In the genomic region with DNA sequence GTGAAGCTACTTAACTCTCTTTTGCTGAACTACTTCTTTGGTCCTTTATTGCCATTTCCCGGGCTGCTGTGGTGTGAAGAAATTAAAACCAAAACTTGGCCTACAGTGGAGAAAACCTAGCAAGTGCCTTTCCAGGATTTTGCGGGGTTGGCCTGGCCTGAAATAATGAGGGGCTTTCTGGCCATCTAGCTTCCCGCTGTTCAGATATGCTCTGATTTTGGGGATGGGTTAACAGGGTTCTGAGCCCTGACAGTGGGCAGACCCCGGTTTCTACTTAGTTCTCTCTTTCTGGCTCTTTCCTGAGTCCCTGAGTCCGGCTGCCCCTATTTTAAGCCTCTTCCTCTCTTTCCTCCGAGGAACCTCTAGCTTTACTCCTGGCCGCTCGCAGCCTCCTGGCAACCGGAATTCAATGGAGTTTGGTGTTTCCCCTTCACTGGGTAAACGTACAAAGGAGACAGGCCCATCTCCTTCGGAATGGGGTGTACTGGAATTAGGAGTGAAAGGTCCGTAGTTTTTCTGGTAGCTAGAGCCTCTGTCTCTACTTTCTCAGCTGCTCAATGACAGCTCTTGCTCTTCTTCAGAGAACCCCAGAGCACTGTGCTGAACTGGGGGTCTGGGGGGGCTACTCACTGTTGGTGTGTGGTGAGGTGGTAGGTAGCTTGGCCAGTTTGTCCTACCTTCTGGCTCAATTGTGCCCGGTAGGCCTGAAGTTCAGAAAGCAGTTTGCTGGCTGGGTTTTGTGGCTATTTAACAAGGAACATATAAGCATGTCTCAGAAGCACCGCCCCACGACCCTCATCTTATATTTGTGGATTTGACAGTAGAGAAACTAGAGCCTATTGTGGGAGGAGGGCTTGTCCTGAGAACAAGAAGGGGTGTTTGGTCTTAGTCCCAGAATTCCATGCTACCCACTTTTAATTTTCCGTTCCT, we compare ENCODE assay signal across 28 mouse cellular contexts. TPM values are rescaled to one million over a fixed set of nuclear protein-coding genes. Genes with fewer than 3 reads are reported as not detected.
DNase-seq lines count a peak whose midpoint lies in the region; ATAC-seq lines count a peak whose summit lies in the region.
"Had no signal": no experiment of that assay in that cellular context is flagged by ENCODE, and none has a peak within 500 bp of the region (broad histone marks: within the 10 kb centered on the region; RNA-seq: fewer than 3 reads in every experiment).

No protein-coding gene starts in this region.

- H3K4me3 ChIP-seq in midbrain, embryonic 11.5 days (ENCODE audit: low read depth, low read length), result peak overlapping the region; percentile 1; the same call in 1 of the 2 replicates
- no peak overlapping the region for H3K4me3 ChIP-seq in midbrain, embryonic 15.5 days
- H3K4me3 ChIP-seq in embryonic facial prominence, embryonic 15.5 days (replicated peaks), result peak overlapping the region; percentile 13; the same call in 1 of the 2 replicates
- H3K4me3 ChIP-seq in midbrain, embryonic 13.5 days (replicated peaks), result peak overlapping the region; percentile 20

- no peaks in the 10 kb centered on the region for H3K36me3 ChIP-seq in midbrain, embryonic 11.5 days (ENCODE audit: control insufficient read depth, insufficient read depth, low read length)
- no peaks in the 10 kb centered on the region for H3K36me3 ChIP-seq in midbrain, embryonic 15.5 days (replicated peaks)
- no peaks in the 10 kb centered on the region for H3K36me3 ChIP-seq in embryonic facial prominence, embryonic 15.5 days
- no peaks in the 10 kb centered on the region for H3K36me3 ChIP-seq in midbrain, embryonic 13.5 days
- H3K36me3 ChIP-seq: embryonic facial prominence, embryonic 12.5 days; heart, embryonic 12.5 days; kidney, embryonic 15.5 days; limb, embryonic 12.5 days; liver, embryonic 12.5 days; neural tube, embryonic 12.5 days; stomach, embryonic 15.5 days had no signal

- 3% methylated on average over 16 of the region's 16 CpGs for WGBS in midbrain, embryonic 11.5 days
- 6% methylated on average over 16 of the region's 16 CpGs for WGBS in midbrain, embryonic 15.5 days
- 14% methylated on average over 16 of the region's 16 CpGs for WGBS in embryonic facial prominence, embryonic 15.5 days
- WGBS in midbrain, embryonic 13.5 days, result 2% methylated on average over 16 of the region's 16 CpGs

- ATAC-seq in midbrain, embryonic 11.5 days (ENCODE audit: low FRiP score), result no peak
- ATAC-seq in midbrain, embryonic 15.5 days (replicated peaks), result no peak
- ATAC-seq in embryonic facial prominence, embryonic 15.5 days (ENCODE audit: insufficient number of reproducible peaks, low FRiP score, low TSS enrichment, low read depth), result no peak
- ATAC-seq in midbrain, embryonic 13.5 days, result no peak
- no peak for ATAC-seq in megakaryocyte, adult 5-6 weeks (ENCODE audit: poor library complexity, severe bottlenecking)
- ATAC-seq: CD4-positive, CD25-positive, alpha-beta regulatory T cell, adult 4 months; hindbrain, postnatal 0 days; intestine, postnatal 0 days; liver, embryonic 12.5 days; Patski had no signal

- H3K27ac ChIP-seq in midbrain, embryonic 11.5 days (ENCODE audit: low read depth, low read length), result no peak overlapping the region
- no peak overlapping the region for H3K27ac ChIP-seq in midbrain, embryonic 15.5 days
- H3K27ac ChIP-seq in embryonic facial prominence, embryonic 15.5 days (replicated peaks), result no peak overlapping the region
- H3K27ac ChIP-seq in midbrain, embryonic 13.5 days, result no peak overlapping the region
- H3K27ac ChIP-seq: embryonic facial prominence, embryonic 12.5 days; hindbrain, postnatal 0 days; kidney, embryonic 15.5 days; limb, embryonic 12.5 days; liver, embryonic 12.5 days; neural tube, embryonic 12.5 days; stomach, embryonic 15.5 days had no signal

- peak; percentile 45 for DNase-seq in embryo, embryonic 11 days
- DNase-seq in embryo, embryonic 9.5 days (ENCODE audit: extremely low spot score), result no peak
- DNase-seq in midbrain, embryonic 11.5 days (ENCODE audit: low spot score, missing footprints), result peak; percentile 95
- DNase-seq in layer of hippocampus, adult 9-11 months, result no peak
- DNase-seq: adrenal gland, postnatal 10 days; cerebellum, adult 9-11 months; lung, adult 2 months; lung, postnatal 4 days; right cerebral cortex, postnatal 25 days; thymus, adult 18-20 months had no signal

- H3K9ac ChIP-seq in midbrain, embryonic 11.5 days (ENCODE audit: low read length), result no peak overlapping the region
- no peak overlapping the region for H3K9ac ChIP-seq in midbrain, embryonic 15.5 days
- H3K9ac ChIP-seq in embryonic facial prominence, embryonic 15.5 days, result no peak overlapping the region
- no peak overlapping the region for H3K9ac ChIP-seq in midbrain, embryonic 13.5 days (replicated peaks)
- H3K9ac ChIP-seq: heart, embryonic 12.5 days; kidney, embryonic 15.5 days; liver, embryonic 12.5 days; stomach, embryonic 15.5 days had no signal

- H3K27me3 ChIP-seq in midbrain, embryonic 11.5 days (ENCODE audit: control insufficient read depth, insufficient read depth, low read length), result peaks cover 97% of the 10 kb centered on the region
- H3K27me3 ChIP-seq in midbrain, embryonic 15.5 days (replicated peaks), result peaks cover 88% of the 10 kb centered on the region
- peaks cover 96% of the 10 kb centered on the region for H3K27me3 ChIP-seq in embryonic facial prominence, embryonic 15.5 days
- H3K27me3 ChIP-seq in midbrain, embryonic 13.5 days, result peaks cover 98% of the 10 kb centered on the region

- H3K4me2 ChIP-seq in midbrain, embryonic 11.5 days, result no peak overlapping the region
- H3K4me2 ChIP-seq in midbrain, embryonic 15.5 days, result no peak overlapping the region
- H3K4me2 ChIP-seq in embryonic facial prominence, embryonic 15.5 days (replicated peaks), result no peak overlapping the region
- H3K4me2 ChIP-seq in midbrain, embryonic 13.5 days (replicated peaks), result 0 out of 2 replicates have a peak overlapping the region, but pooled peaks have one; percentile 6

- H3K9me3 ChIP-seq in midbrain, embryonic 11.5 days (ENCODE audit: control insufficient read depth, low read length), result no peaks in the 10 kb centered on the region
- no peaks in the 10 kb centered on the region for H3K9me3 ChIP-seq in midbrain, embryonic 15.5 days
- H3K9me3 ChIP-seq in embryonic facial prominence, embryonic 15.5 days (replicated peaks), result no peaks in the 10 kb centered on the region
- H3K9me3 ChIP-seq in midbrain, embryonic 13.5 days, result no peaks in the 10 kb centered on the region
- H3K9me3 ChIP-seq: embryonic facial prominence, embryonic 12.5 days; heart, embryonic 12.5 days; kidney, embryonic 15.5 days; limb, embryonic 12.5 days; liver, embryonic 12.5 days; neural tube, embryonic 12.5 days; stomach, embryonic 15.5 days had no signal

- H3K4me1 ChIP-seq in midbrain, embryonic 11.5 days (ENCODE audit: control insufficient read depth, insufficient read depth, low read length), result peaks cover 22% of the 10 kb centered on the region
- peaks cover 14% of the 10 kb centered on the region for H3K4me1 ChIP-seq in midbrain, embryonic 15.5 days
- H3K4me1 ChIP-seq in embryonic facial prominence, embryonic 15.5 days, result peaks cover 19% of the 10 kb centered on the region
- peaks cover 15% of the 10 kb centered on the region for H3K4me1 ChIP-seq in midbrain, embryonic 13.5 days (replicated peaks)

RNA-seq across cellular contexts. Expression of a gene that starts 2.0 kb away (rescaled TPM):
- polyA plus RNA-seq in midbrain, embryonic 11.5 days (2014; fragmentation: Nextera tagmentation; extraction: Ambion mirVana), result 0.43 and 1.3 TPM in 2 replicates
- 0.22 and 0.32 TPM in 2 replicates for polyA plus RNA-seq in midbrain, embryonic 15.5 days (2015; fragmentation: Nextera tagmentation; extraction: Ambion mirVana)
- 2.8 and 4.2 TPM in 2 replicates for polyA plus RNA-seq in embryonic facial prominence, embryonic 15.5 days (2015; fragmentation: Nextera tagmentation; extraction: Ambion mirVana)
- polyA plus RNA-seq in midbrain, embryonic 13.5 days (2015; fragmentation: Nextera tagmentation; extraction: Ambion mirVana), result 0.48 and 1.5 TPM in 2 replicates
- not detected in 2 replicates for total RNA-seq in megakaryocyte, adult 5-6 weeks (2015)
- total RNA-seq in megakaryocyte, adult 5-6 weeks (2017), result not detected in 2 replicates
- total RNA-seq: adrenal gland, postnatal 10 days; heart, postnatal 25 days; left cerebral cortex, adult 8-10 months had no signal
- polyA plus RNA-seq: CD4-positive, CD25-positive, alpha-beta regulatory T cell, adult 4 months; gonadal fat pad, adult 2 months; heart, embryonic 12.5 days; intestine, postnatal 0 days; kidney, embryonic 15.5 days; liver, embryonic 12.5 days; Patski had no signal

Comparison
In these comparisons a context has a peak if more than half of its experiments do, and no peak if none do; other contexts are left out.
1. DNase-seq: peak in embryo, embryonic 11 days (single experiment) and midbrain, embryonic 11.5 days (single experiment); none in embryo, embryonic 9.5 days (single experiment) and layer of hippocampus, adult 9-11 months (single experiment).